Mouse (Mus musculus) bone marrow macrophage, adult 2 months (primary cell): ENCODE measurements around the gene Cbln4. TPM values are rescaled to one million over a fixed set of nuclear protein-coding genes. Genes with fewer than 3 reads are reported as not detected.

Experiments used
- H3K27ac ChIP-seq: 2 replicates; pipeline ENCODE4 v1.5.1; 2012; ENCODE audit warnings: low read depth, low read length; ENCODE audit not compliant: insufficient read depth
- H3K4me1 ChIP-seq: 2 replicates; pipeline ENCODE4 v1.6.1; 2012; ENCODE audit warnings: low read length; ENCODE audit not compliant: control insufficient read depth, insufficient read depth
- H3K4me3 ChIP-seq: 2 replicates; pipeline ENCODE4 v1.5.1; 2012; ENCODE audit warnings: mild to moderate bottlenecking, low read length, moderate library complexity; ENCODE audit not compliant: insufficient read depth
- CTCF ChIP-seq: IDR thresholded peaks from 2 replicates; pipeline ENCODE4 v1.5.1; 2012; ENCODE audit warnings: low read depth, mild to moderate bottlenecking, low read length, moderate library complexity
- POLR2A ChIP-seq: IDR thresholded peaks from 2 replicates; pipeline ENCODE4 v1.6.1; 2012; ENCODE audit warnings: mild to moderate bottlenecking, low read depth, low read length, borderline replicate concordance
- polyA plus RNA-seq: library from polyadenylated mRNA; stranded (reverse); fragments of >200 nt; gene quantifications from 2 replicates; pipeline ENCODE4 v1.2.4, GENCODE M21; 2012; ENCODE audit not compliant: missing spikeins, insufficient read depth, insufficient read length

Gene Cbln4
- polyA plus RNA-seq, 1 experiment: not detected

DNA sequence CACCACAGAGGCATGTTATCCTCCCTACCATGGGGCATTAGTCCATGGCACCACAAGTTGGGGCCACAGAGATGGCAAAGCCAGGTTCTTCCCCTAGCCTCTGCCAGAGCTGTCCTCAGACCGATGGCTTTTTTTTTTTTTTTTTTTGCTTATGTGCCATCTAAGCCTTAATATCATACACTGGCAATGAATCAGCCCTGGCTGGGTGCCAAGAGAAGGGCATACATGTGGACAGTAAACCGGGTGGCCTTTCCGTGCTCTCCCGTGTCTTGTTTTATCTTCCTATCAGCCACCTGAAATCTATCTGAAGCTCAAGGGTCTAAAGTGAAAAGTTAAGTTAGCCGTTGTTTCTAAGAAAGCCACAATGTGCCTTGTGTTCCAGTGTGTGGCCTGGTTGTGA is 3.7 kb downstream of the Cbln4 start:
- Histone ChIP-seq H3K4me1 (no peaks in the 10 kb centered on the region), H3K27ac (no peak overlapping the region), H3K4me3 (no peak overlapping the region)
- no peak for TF ChIP-seq POLR2A
- TF ChIP-seq CTCF: no peak

DNA sequence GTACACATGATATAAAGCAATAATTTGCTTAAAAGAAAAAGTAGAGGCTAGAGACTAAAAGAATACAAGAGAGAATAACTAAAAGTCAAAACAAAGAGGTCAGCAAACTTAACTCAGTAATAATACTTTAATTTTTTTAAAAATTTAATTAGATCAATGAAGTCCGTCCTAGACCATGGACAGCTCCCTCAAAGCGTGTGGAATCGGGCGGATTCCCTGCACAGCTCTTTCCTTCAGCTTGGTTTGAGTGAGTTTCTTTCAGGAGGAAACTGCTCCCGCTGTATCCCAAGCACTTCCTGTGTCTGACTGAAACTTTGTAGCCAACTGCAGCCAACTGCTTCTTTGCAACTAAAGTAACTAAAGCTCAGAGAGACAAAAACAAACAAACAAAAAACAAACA is 9.0 kb downstream of the Cbln4 start:
- Histone ChIP-seq H3K27ac (no peak overlapping the region), H3K4me3 (no peak overlapping the region), H3K4me1 (no peaks in the 10 kb centered on the region)
- TF ChIP-seq CTCF (no peak), POLR2A (no peak)

DNA sequence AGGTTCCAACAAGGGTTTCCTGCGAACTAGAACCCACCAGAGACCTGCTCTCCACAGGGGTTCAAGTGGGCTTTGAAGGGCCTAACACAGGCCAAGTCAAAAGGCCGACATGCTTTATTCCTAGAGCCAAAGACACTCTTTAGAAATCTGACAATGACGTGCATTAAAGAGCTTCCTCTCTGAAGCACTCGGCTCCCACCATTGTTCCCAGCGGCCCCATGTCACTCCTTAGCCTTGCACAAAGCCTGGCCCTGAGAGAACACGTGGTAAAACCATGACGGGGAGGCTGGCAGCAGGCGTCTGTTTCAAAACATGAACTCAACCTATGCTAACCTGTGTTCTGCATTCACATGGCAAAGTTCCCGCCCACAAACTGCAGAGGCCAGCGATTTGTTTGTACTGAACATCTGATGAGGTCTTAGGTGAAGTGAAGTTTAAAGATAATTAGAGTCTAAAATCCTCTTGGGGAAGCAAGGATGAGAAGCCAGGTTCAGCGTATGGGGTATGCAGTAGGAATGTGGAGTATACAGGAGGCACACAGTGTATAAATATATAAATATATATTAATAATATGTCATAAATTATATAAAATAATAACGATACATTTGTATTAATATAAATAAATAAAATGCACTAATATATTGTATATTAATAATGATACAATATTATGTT is 17.7 kb downstream of the Cbln4 start:
- TF ChIP-seq POLR2A (no peak), CTCF (no peak)
- H3K4me3 ChIP-seq: no peak overlapping the region
- no peak overlapping the region for H3K27ac ChIP-seq
- H3K4me1 ChIP-seq: no peaks in the 10 kb centered on the region

- no peak overlapping the region for H3K4me3 ChIP-seq
- TF ChIP-seq CTCF: no peak
- TF ChIP-seq POLR2A: no peak
- no peaks in the 10 kb centered on the region for H3K4me1 ChIP-seq
- no peak overlapping the region for H3K27ac ChIP-seq
These were observed 36.5 kb downstream of the Cbln4 start for GRCm38 (mm10) chr2:172006726-172007125.

DNA sequence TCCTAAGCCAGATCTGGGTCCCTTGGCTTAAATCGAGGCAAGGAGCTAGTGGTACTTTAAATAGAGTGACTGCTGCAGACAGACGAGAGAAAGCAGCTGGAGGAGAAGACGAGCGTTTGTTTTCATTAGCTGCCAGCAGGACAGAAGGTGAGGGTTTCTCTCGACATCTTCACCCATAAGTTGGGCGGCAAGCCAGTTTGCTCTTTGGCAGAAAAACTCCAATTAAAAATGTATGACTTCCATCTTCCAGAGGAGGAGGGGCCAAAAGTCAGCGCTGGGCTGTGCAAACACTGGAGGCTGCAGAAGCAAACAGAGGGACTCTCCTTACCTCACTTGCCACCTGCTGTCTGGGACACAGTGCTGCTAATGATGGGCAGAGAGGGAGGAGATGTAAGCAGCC is 37.3 kb downstream of the Cbln4 start:
- H3K4me3 ChIP-seq: no peak overlapping the region
- no peak overlapping the region for H3K27ac ChIP-seq
- no peaks in the 10 kb centered on the region for H3K4me1 ChIP-seq

GRCm38 (mm10) chr2:172004029-172004984 is 39.0 kb downstream of the Cbln4 start:
- TF ChIP-seq POLR2A: no peak
- TF ChIP-seq CTCF: no peak

More for the DNA sequence above, 37.3 kb downstream of the Cbln4 start:
- TF ChIP-seq CTCF: no peak
- no peak for TF ChIP-seq POLR2A

DNA sequence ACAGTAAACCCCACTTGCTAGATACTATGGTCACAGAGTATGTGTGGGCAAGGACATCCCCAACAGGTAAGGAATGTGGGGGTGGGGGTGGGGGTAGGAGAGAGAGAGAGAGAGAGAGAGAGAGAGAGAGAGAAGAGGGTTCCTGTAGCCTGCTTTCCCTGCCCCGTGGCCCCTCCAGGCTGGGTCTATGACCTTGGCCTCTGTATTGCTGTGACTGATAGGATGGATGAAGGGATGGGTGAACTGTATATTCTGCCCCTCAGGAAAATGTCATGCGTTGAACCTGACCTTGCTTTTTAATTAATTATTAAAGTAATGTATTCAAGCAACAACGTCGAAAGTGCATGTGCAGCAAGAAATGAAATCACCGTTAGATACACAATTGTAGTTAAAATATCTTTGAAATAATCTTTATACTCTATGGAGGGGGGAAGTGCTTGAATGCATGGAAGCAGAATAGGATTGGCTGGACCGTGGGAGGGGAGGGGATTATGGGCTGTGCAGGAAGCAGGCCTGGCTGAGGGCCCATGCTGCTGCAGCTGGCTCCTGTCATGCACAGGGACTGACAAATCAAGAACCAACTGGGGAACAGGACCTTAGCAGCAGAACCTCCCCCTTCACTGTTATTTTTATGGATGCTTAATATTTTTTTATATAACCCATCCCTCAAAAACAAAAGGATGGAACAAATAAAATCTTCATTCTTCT is 46.1 kb downstream of the Cbln4 start:
- H3K4me1 ChIP-seq: no peaks in the 10 kb centered on the region
- TF ChIP-seq CTCF: no peak
- TF ChIP-seq POLR2A: no peak
- H3K4me3 ChIP-seq: no peak overlapping the region
- H3K27ac ChIP-seq: no peak overlapping the region

More at GRCm38 (mm10) chr2:172004029-172004984, 39.0 kb downstream of the Cbln4 start:
- H3K4me1 ChIP-seq: no peaks in the 10 kb centered on the region
- no peak overlapping the region for H3K27ac ChIP-seq
- H3K4me3 ChIP-seq: no peak overlapping the region

DNA sequence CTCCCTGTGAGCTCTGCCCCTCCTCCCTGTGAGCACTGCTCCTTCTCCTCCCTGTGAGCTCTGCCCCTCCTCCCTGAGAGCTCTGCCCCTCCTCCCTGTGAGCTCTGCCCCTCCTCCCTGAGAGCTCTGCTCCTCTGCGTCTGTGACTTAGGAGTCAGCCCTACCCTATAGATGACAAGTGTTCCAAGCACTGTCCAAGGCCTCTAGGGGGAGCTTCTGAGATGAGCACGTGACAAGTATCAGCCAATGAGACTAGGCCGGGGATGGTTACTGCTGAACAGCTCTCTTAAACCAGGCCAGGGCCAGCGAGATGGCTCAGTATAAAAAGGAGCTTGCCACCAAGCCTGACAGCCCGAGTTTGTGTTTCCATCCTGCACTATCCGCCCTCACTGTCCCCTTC is 48.4 kb downstream of the Cbln4 start:
- H3K4me3 ChIP-seq: no peak overlapping the region
- TF ChIP-seq CTCF: no peak
- TF ChIP-seq POLR2A: no peak
- no peaks in the 10 kb centered on the region for H3K4me1 ChIP-seq
- H3K27ac ChIP-seq: no peak overlapping the region

- Histone ChIP-seq H3K27ac (no peak overlapping the region), H3K4me1 (no peaks in the 10 kb centered on the region), H3K4me3 (no peak overlapping the region)
- TF ChIP-seq POLR2A (no peak), CTCF (no peak)
These were observed 49.0 kb downstream of the Cbln4 start for GRCm38 (mm10) chr2:171994240-171994639.
